ENCODE assay signal across 8 mouse cellular contexts in genomic region chr2:160645614-160646137, GRCm38 (mm10). TPM values are rescaled to one million over a fixed set of nuclear protein-coding genes. Genes with fewer than 3 reads are reported as not detected.
DNase-seq lines count a peak whose midpoint lies in the region; ATAC-seq and TF ChIP-seq lines count a peak whose summit lies in the region.

TSS of gene Top1 (plus strand) at chr2:160645888.

- peak within 1 kb of the TSS; percentile 99 for H3K27ac ChIP-seq in bone marrow, adult 2 months (ENCODE audit: control insufficient read depth, insufficient read depth, low read depth, low read length, poor library complexity)
- peak within 1 kb of the TSS; percentile 98 for H3K27ac ChIP-seq in embryonic facial prominence, embryonic 15.5 days (replicated peaks)
- peak within 1 kb of the TSS; percentile 99 for H3K27ac ChIP-seq in limb, embryonic 14.5 days (replicated peaks; ENCODE audit: low read depth, low read length)
- peak within 1 kb of the TSS; percentile 97 for H3K27ac ChIP-seq in midbrain, postnatal 0 days (ENCODE audit: low read depth, low read length)

- WGBS in bone marrow, adult 2 months, result under 1% methylated on average over 50 of the region's 50 CpGs
- WGBS in embryonic facial prominence, embryonic 15.5 days, result under 1% methylated on average over 50 of the region's 50 CpGs
- WGBS in limb, embryonic 14.5 days, result under 1% methylated on average over 45 of the region's 50 CpGs
- WGBS in midbrain, postnatal 0 days, result under 1% methylated on average over 50 of the region's 50 CpGs

- TF ChIP-seq POLR2A in bone marrow, adult 2 months (IDR thresholded peaks at IDR 0.05; ENCODE audit: borderline replicate concordance, control insufficient read depth, low read depth, low read length), result peak; percentile 96
- peak; percentile 89; the same call in 1 of the 2 replicates for TF ChIP-seq POLR2A in limb, embryonic 14.5 days (IDR thresholded peaks at IDR 0.05; ENCODE audit: borderline replicate concordance, extremely low read depth, insufficient read depth, insufficient read length)

- DNase-seq in 416B (ENCODE audit: low read depth), result peak; percentile 100
- peak; percentile 99 for DNase-seq in heart, adult 8-10 months (ENCODE audit: low spot score)
- peak; percentile 100 for DNase-seq in kidney, adult 9 months
- peak; percentile 99 for DNase-seq in limb, embryonic 14.5 days (ENCODE audit: low spot score)
- DNase-seq in midbrain, postnatal 0 days (ENCODE audit: low spot score), result peak; percentile 100
- peak; percentile 97 to 98 for DNase-seq in spleen, postnatal 14 days (ENCODE audit: low spot score in 2 of 2)

- peak; percentile 97 for ATAC-seq in embryonic facial prominence, embryonic 15.5 days (ENCODE audit: insufficient number of reproducible peaks, low FRiP score, low TSS enrichment, low read depth)
- ATAC-seq in limb, embryonic 14.5 days (ENCODE audit: low FRiP score, low read depth), result peak; percentile 98
- ATAC-seq in midbrain, postnatal 0 days (ENCODE audit: low FRiP score), result peak; percentile 98

- no peaks in the 10 kb centered on the region for H3K27me3 ChIP-seq in embryonic facial prominence, embryonic 15.5 days
- H3K27me3 ChIP-seq in limb, embryonic 14.5 days (ENCODE audit: control insufficient read depth, insufficient read depth, low read length), result no peaks in the 10 kb centered on the region
- H3K27me3 ChIP-seq in midbrain, postnatal 0 days (ENCODE audit: insufficient read depth, low read length), result no peaks in the 10 kb centered on the region

- H3K4me3 ChIP-seq in bone marrow, adult 2 months (replicated peaks; ENCODE audit: control insufficient read depth, low read depth, low read length), result peak within 1 kb of the TSS; percentile 98
- H3K4me3 ChIP-seq in embryonic facial prominence, embryonic 15.5 days (replicated peaks), result peak within 1 kb of the TSS; percentile 98
- peak within 1 kb of the TSS; percentile 100 for H3K4me3 ChIP-seq in limb, embryonic 14.5 days (replicated peaks; ENCODE audit: low read length)
- H3K4me3 ChIP-seq in midbrain, postnatal 0 days (ENCODE audit: low read depth, low read length), result peak within 1 kb of the TSS; percentile 99

- H3K9me3 ChIP-seq in embryonic facial prominence, embryonic 15.5 days (replicated peaks), result no peaks in the 10 kb centered on the region
- H3K9me3 ChIP-seq in limb, embryonic 14.5 days (ENCODE audit: control insufficient read depth, low read length), result no peaks in the 10 kb centered on the region
- no peaks in the 10 kb centered on the region for H3K9me3 ChIP-seq in midbrain, postnatal 0 days (ENCODE audit: low read length)

- TF ChIP-seq CTCF in bone marrow, adult 2 months (IDR thresholded peaks at IDR 0.05; ENCODE audit: control insufficient read depth, insufficient read depth, low read length), result no peak
- TF ChIP-seq CTCF in midbrain, postnatal 0 days (IDR thresholded peaks at IDR 0.05), result no peak

- no peaks in the 10 kb centered on the region; the same call in 1 of the 2 replicates for H3K4me1 ChIP-seq in bone marrow, adult 2 months (ENCODE audit: control insufficient read depth, insufficient read depth, low read length)
- H3K4me1 ChIP-seq in embryonic facial prominence, embryonic 15.5 days, result peaks cover 18% of the 10 kb centered on the region
- H3K4me1 ChIP-seq in limb, embryonic 14.5 days (ENCODE audit: control insufficient read depth, insufficient read depth, low read length), result peaks cover 19% of the 10 kb centered on the region
- peaks cover 9% of the 10 kb centered on the region for H3K4me1 ChIP-seq in midbrain, postnatal 0 days (ENCODE audit: insufficient read depth, low read length)

- H3K4me2 ChIP-seq in embryonic facial prominence, embryonic 15.5 days (replicated peaks), result peak within 1 kb of the TSS; percentile 65
- peak within 1 kb of the TSS; percentile 59 for H3K4me2 ChIP-seq in limb, embryonic 14.5 days (replicated peaks; ENCODE audit: low read depth, low read length, severe bottlenecking)
- peak within 1 kb of the TSS; percentile 63 for H3K4me2 ChIP-seq in midbrain, postnatal 0 days (ENCODE audit: low read depth, low read length, poor library complexity, severe bottlenecking)

- H3K36me3 ChIP-seq in embryonic facial prominence, embryonic 15.5 days, result no peaks in the 10 kb centered on the region
- no peaks in the 10 kb centered on the region for H3K36me3 ChIP-seq in limb, embryonic 14.5 days (ENCODE audit: control insufficient read depth, insufficient read depth, low read length)
- no peaks in the 10 kb centered on the region for H3K36me3 ChIP-seq in midbrain, postnatal 0 days (ENCODE audit: insufficient read depth, low read length)

- H3K9ac ChIP-seq in embryonic facial prominence, embryonic 15.5 days, result peak within 1 kb of the TSS; percentile 100
- peak within 1 kb of the TSS; percentile 99 for H3K9ac ChIP-seq in limb, embryonic 14.5 days (ENCODE audit: low read depth, low read length, severe bottlenecking)
- H3K9ac ChIP-seq in midbrain, postnatal 0 days (replicated peaks; ENCODE audit: low read length, poor library complexity, severe bottlenecking), result peak within 1 kb of the TSS; percentile 99

RNA-seq across cellular contexts. Expression of gene Top1, which starts in this region (rescaled TPM):
- polyA plus RNA-seq in bone marrow, adult 2 months (2011; ENCODE audit: insufficient read depth, insufficient read length, low replicate concordance, missing spikeins), result 53.1 and 54.4 TPM in 2 replicates
- 69.8 and 71.7 TPM in 2 replicates for polyA plus RNA-seq in embryonic facial prominence, embryonic 15.5 days (2015; fragmentation: Nextera tagmentation; extraction: Ambion mirVana)
- total RNA-seq in heart, adult 8-10 months (2022), result 10 to 100 TPM; 39.8 to 46.9 (median 43.0) TPM
- polyA plus RNA-seq in limb, embryonic 14.5 days (2012; rRNA removed), result 35.2 and 46.1 TPM in 2 replicates
- polyA plus RNA-seq in limb, embryonic 14.5 days (2014; fragmentation: Nextera tagmentation; extraction: Ambion mirVana), result 65.1 and 74.4 TPM in 2 replicates
- total RNA-seq in midbrain, postnatal 0 days (2014; rRNA removed), result 31.1 and 51.0 TPM in 2 replicates
- 43.3 and 52.2 TPM in 2 replicates for polyA plus RNA-seq in midbrain, postnatal 0 days (2015; fragmentation: Nextera tagmentation; extraction: Ambion mirVana)

Comparison
In these comparisons a context has a peak if more than half of its experiments do, and no peak if none do; other contexts are left out.
1. Peak in every context shown above with its lines: DNase-seq, ATAC-seq, H3K4me3 ChIP-seq and H3K27ac ChIP-seq.